Mouse (Mus musculus) myocyte (in vitro differentiated cells): Measurements from ENCODE around the gene Tnrc6c. TPM values are rescaled to one million over a fixed set of nuclear protein-coding genes. Genes with fewer than 3 reads are reported as not detected.

Source experiments
- H3K27me3 ChIP-seq: one replicate; pipeline ENCODE4 v1.6.1; 2011; ENCODE audit not compliant: control insufficient read depth, insufficient read depth, insufficient read length
- H3K36me3 ChIP-seq: one replicate; pipeline ENCODE4 v1.6.1; 2011; ENCODE audit not compliant: control insufficient read depth, insufficient read depth
- H3K4me2 ChIP-seq: one replicate; pipeline ENCODE4 v1.6.1; 2011; ENCODE audit warnings: low read depth, control low read depth
- H3K4me3 ChIP-seq: one replicate; pipeline ENCODE4 v1.5.1; 2011; ENCODE audit warnings: mild to moderate bottlenecking, control low read depth, moderate library complexity
- H3K79me2 ChIP-seq: one replicate; pipeline ENCODE4 v1.6.1; 2011; ENCODE audit not compliant: control insufficient read depth, insufficient read depth
- H3ac ChIP-seq: one replicate; pipeline ENCODE4 v1.6.1; 2011; ENCODE audit not compliant: control insufficient read depth, insufficient read length
- CEBPB ChIP-seq: IDR thresholded peaks from 2 replicates; pipeline ENCODE4 v1.6.1; 2011; ENCODE audit warnings: mild to moderate bottlenecking, moderate library complexity; ENCODE audit not compliant: poor library complexity, insufficient read depth, severe bottlenecking
- E2F4 ChIP-seq: IDR thresholded peaks from one replicate; pipeline ENCODE4 v1.6.1; 2011; ENCODE audit warnings: mild to moderate bottlenecking, control low read depth, moderate library complexity; ENCODE audit not compliant: insufficient read depth
- MAX ChIP-seq: IDR thresholded peaks from one replicate; pipeline ENCODE4 v1.6.1; 2011; ENCODE audit warnings: low read depth, mild to moderate bottlenecking, control low read depth
- MYOD1 ChIP-seq, 3 experiments: IDR thresholded peaks; one replicate each; pipeline ENCODE4 v1.6.1; 2011; ENCODE audit warnings: control low read depth in 2 of 3, low read depth in 2 of 3, mild to moderate bottlenecking in 2 of 3, moderate library complexity in 1 of 3; ENCODE audit not compliant: insufficient read length in 2 of 3, control insufficient read depth in 1 of 3
- MYOG ChIP-seq, 3 experiments: IDR thresholded peaks; one replicate each; pipeline ENCODE4 v1.6.1; 2011; ENCODE audit warnings: control low read depth in 2 of 3, low read depth in 2 of 3, mild to moderate bottlenecking in 2 of 3; ENCODE audit not compliant: insufficient read length in 2 of 3, control insufficient read depth in 1 of 3, insufficient read depth in 1 of 3
- POLR2A ChIP-seq: IDR thresholded peaks from one replicate; pipeline ENCODE4 v1.6.1; 2011; ENCODE audit warnings: low read depth, mild to moderate bottlenecking, control low read depth, moderate library complexity; ENCODE audit not compliant: insufficient read length
- POLR2AphosphoS2 ChIP-seq: IDR thresholded peaks from one replicate; pipeline ENCODE4 v1.6.1; 2011; ENCODE audit warnings: low read depth, control low read depth; ENCODE audit not compliant: insufficient read length
- REST ChIP-seq: IDR thresholded peaks from one replicate; pipeline ENCODE4 v1.6.1; 2011; ENCODE audit warnings: mild to moderate bottlenecking, control low read depth, moderate library complexity; ENCODE audit not compliant: insufficient read depth, insufficient read length
- SRF ChIP-seq: IDR thresholded peaks from one replicate; pipeline ENCODE4 v1.6.1; 2011; ENCODE audit warnings: low read depth; ENCODE audit not compliant: control insufficient read depth, insufficient read length
- TCF12 ChIP-seq: IDR thresholded peaks from one replicate; pipeline ENCODE4 v1.6.1; 2011; ENCODE audit warnings: mild to moderate bottlenecking, control low read depth; ENCODE audit not compliant: poor library complexity, insufficient read depth, severe bottlenecking
- TCF3 ChIP-seq: IDR thresholded peaks from one replicate; pipeline ENCODE4 v1.6.1; 2011; ENCODE audit warnings: low read depth, control low read depth; ENCODE audit not compliant: insufficient read length
- USF1 ChIP-seq: IDR thresholded peaks from one replicate; pipeline ENCODE4 v1.6.1; 2011; ENCODE audit warnings: low read depth, mild to moderate bottlenecking, control low read depth, moderate library complexity
- polyA plus RNA-seq: library from polyadenylated mRNA; unstranded; fragments of >200 nt; fragmentation: generic; extraction: Trizol; gene quantifications from one replicate; pipeline ENCODE4 v1.2.1, GENCODE M21; 2012; ENCODE audit warnings: missing spikeins

The Tnrc6c gene
- polyA plus RNA-seq, 1 experiment, result 7.4 TPM

- Histone ChIP-seq H3K27me3 (no peaks in the 10 kb centered on the region), H3K4me3 (peak overlapping the region; percentile 59), H3K79me2 (no peaks in the 10 kb centered on the region), H3K4me2 (peak overlapping the region; percentile 94), H3K36me3 (peaks cover 9% of the 10 kb centered on the region), H3ac (peak overlapping the region; percentile 29)
- TF ChIP-seq POLR2A (peak; percentile 25), SRF (no peak), USF1 (no peak)
Measured at GRCm38 (mm10) chr11:117778851-117779433, 124.9 kb downstream of the Tnrc6c start.

- H3K27me3 ChIP-seq, result no peaks in the 10 kb centered on the region
- peak overlapping the region; percentile 59 for H3K4me3 ChIP-seq
- H3ac ChIP-seq, result peak overlapping the region; percentile 29
- peak overlapping the region; percentile 94 for H3K4me2 ChIP-seq
- TF ChIP-seq POLR2AphosphoS2 (peak; percentile 83), POLR2A (peak; percentile 81), SRF (no peak)
- peaks cover 8% of the 10 kb centered on the region for H3K36me3 ChIP-seq
- no peaks in the 10 kb centered on the region for H3K79me2 ChIP-seq
Measured at GRCm38 (mm10) chr11:117779434-117780198, 125.5 kb downstream of the Tnrc6c start.

- TF ChIP-seq REST, result no peak
- TF ChIP-seq USF1, result no peak
- no peak for TF ChIP-seq E2F4
- TF ChIP-seq POLR2A, result no peak
- no peak for TF ChIP-seq TCF3
- no peak for TF ChIP-seq CEBPB
- TF ChIP-seq MYOD1 (IDR thresholded peaks at IDR 0.05; ENCODE audit: control insufficient read depth in 1 of 3, insufficient read length in 2 of 3, low read depth in 2 of 3), result no peak
- TF ChIP-seq MYOG (IDR thresholded peaks at IDR 0.05; ENCODE audit: control insufficient read depth in 1 of 3, insufficient read depth in 1 of 3, insufficient read length in 2 of 3, low read depth in 2 of 3), result no peak
- TF ChIP-seq MAX, result no peak
- no peak for TF ChIP-seq SRF
- TF ChIP-seq POLR2AphosphoS2, result no peak
- TF ChIP-seq TCF12, result no peak
- peak overlapping the region; percentile 29 for H3ac ChIP-seq
- no peaks in the 10 kb centered on the region for H3K27me3 ChIP-seq
- H3K36me3 ChIP-seq, result peaks cover 3% of the 10 kb centered on the region
- H3K4me2 ChIP-seq, result peak overlapping the region; percentile 94
- no peaks in the 10 kb centered on the region for H3K79me2 ChIP-seq
- peak overlapping the region; percentile 59 for H3K4me3 ChIP-seq
Measured at GRCm38 (mm10) chr11:117780199-117780515, 126.1 kb downstream of the Tnrc6c start.

GRCm38 (mm10) chr11:117780582-117781111 is 126.6 kb downstream of the Tnrc6c start:
- no peaks in the 10 kb centered on the region for H3K36me3 ChIP-seq
- H3K27me3 ChIP-seq, result no peaks in the 10 kb centered on the region
- no peaks in the 10 kb centered on the region for H3K79me2 ChIP-seq
- H3ac ChIP-seq, result peak overlapping the region; percentile 29
- TF ChIP-seq USF1 (peak; percentile 84), MYOD1 (IDR thresholded peaks at IDR 0.05; ENCODE audit: control insufficient read depth in 1 of 3, insufficient read length in 2 of 3, low read depth in 2 of 3) (peak in 1 of 3 experiments; percentile 48), E2F4 (no peak), CEBPB (peak; percentile 72; the same call in 1 of the 2 replicates), MYOG (IDR thresholded peaks at IDR 0.05; ENCODE audit: control insufficient read depth in 1 of 3, insufficient read depth in 1 of 3, insufficient read length in 2 of 3, low read depth in 2 of 3) (peak in 1 of 3 experiments; percentile 23), POLR2A (peak; percentile 35), TCF12 (no peak), POLR2AphosphoS2 (peak; percentile 16)
- H3K4me2 ChIP-seq, result peak overlapping the region; percentile 94
- peak overlapping the region; percentile 59 for H3K4me3 ChIP-seq

- no peaks in the 10 kb centered on the region for H3K79me2 ChIP-seq
- H3K4me2 ChIP-seq, result peak overlapping the region; percentile 94
- peak overlapping the region; percentile 59 for H3K4me3 ChIP-seq
- no peak overlapping the region for H3ac ChIP-seq
- H3K27me3 ChIP-seq, result no peaks in the 10 kb centered on the region
- no peaks in the 10 kb centered on the region for H3K36me3 ChIP-seq
- TF ChIP-seq POLR2A (no peak), SRF (no peak), MYOD1 (IDR thresholded peaks at IDR 0.05; ENCODE audit: control insufficient read depth in 1 of 3, insufficient read length in 2 of 3, low read depth in 2 of 3) (peak in 2 of 3 experiments; percentile 48 to 74), E2F4 (peak; percentile 67), MYOG (IDR thresholded peaks at IDR 0.05; ENCODE audit: control insufficient read depth in 1 of 3, insufficient read depth in 1 of 3, insufficient read length in 2 of 3, low read depth in 2 of 3) (peak in 1 of 3 experiments; percentile 50), TCF3 (no peak), TCF12 (no peak), REST (no peak), POLR2AphosphoS2 (no peak), USF1 (no peak), MAX (no peak)
Measured at GRCm38 (mm10) chr11:117781199-117781821, 127.2 kb downstream of the Tnrc6c start.
